Mouse (Mus musculus) cortical plate, adult 2 months (tissue): ENCODE data around the gene Ago3. TPM values are rescaled to one million over a fixed set of nuclear protein-coding genes. Genes with fewer than 3 reads are reported as not detected.

Source experiments
- H3K27ac ChIP-seq: fragments of 200-500 bp; 2 replicates; pipeline ENCODE4 v1.5.1; 2012; ENCODE audit warnings: low read length, control low read depth, inconsistent platforms; ENCODE audit not compliant: insufficient read depth
- H3K4me1 ChIP-seq: fragments of 200-500 bp; 2 replicates; pipeline ENCODE4 v1.6.1; 2011; ENCODE audit warnings: low read length; ENCODE audit not compliant: control insufficient read depth, insufficient read depth
- H3K4me3 ChIP-seq: fragments of 200-500 bp; 2 replicates; pipeline ENCODE4 v1.5.1; 2011; ENCODE audit warnings: mild to moderate bottlenecking, low read length, control low read depth; ENCODE audit not compliant: insufficient read depth
- CTCF ChIP-seq: fragments of 200-500 bp; IDR thresholded peaks from 2 replicates; pipeline ENCODE4 v1.5.1; 2011; ENCODE audit warnings: mild to moderate bottlenecking, control low read depth, low read length; ENCODE audit not compliant: insufficient read depth; ENCODE audit errors: extremely low read depth
- POLR2A ChIP-seq: fragments of 200-500 bp; IDR thresholded peaks from 2 replicates; pipeline ENCODE4 v1.6.1; 2011; ENCODE audit warnings: mild to moderate bottlenecking, low read length, control low read depth; ENCODE audit not compliant: insufficient read depth; ENCODE audit errors: extremely low read depth
- polyA plus RNA-seq: library from polyadenylated mRNA; depleted of rRNA; stranded (reverse); fragments of >200 nt; gene quantifications from 2 replicates; pipeline ENCODE4 v1.2.3, GENCODE M21; 2012; rRNA removed

Gene Ago3
- 11.3 and 11.4 TPM in 2 replicates for polyA plus RNA-seq

- H3K27ac ChIP-seq: peak within 1 kb of the TSS; percentile 71
- H3K4me3 ChIP-seq: peak within 1 kb of the TSS; percentile 75
- TF ChIP-seq POLR2A (peak; percentile 69), CTCF (no peak)
- H3K4me1 ChIP-seq: peaks cover 2% of the 10 kb centered on the region; the same call in 1 of the 2 replicates
Observed at GRCm38 (mm10) chr4:126429347-126430079, at the start of gene Ago3. Gene Ago3, minus strand, starts transcription at chr4:126429556.

- Histone ChIP-seq H3K27ac (no peak overlapping the region), H3K4me1 (0 out of 2 replicates have a peak, but pooled peaks cover 1% of the 10 kb centered on the region), H3K4me3 (no peak overlapping the region)
- TF ChIP-seq POLR2A: no peak
- no peak for TF ChIP-seq CTCF
Observed at GRCm38 (mm10) chr4:126473031-126473430, 43.7 kb upstream of the Ago3 start.

DNA sequence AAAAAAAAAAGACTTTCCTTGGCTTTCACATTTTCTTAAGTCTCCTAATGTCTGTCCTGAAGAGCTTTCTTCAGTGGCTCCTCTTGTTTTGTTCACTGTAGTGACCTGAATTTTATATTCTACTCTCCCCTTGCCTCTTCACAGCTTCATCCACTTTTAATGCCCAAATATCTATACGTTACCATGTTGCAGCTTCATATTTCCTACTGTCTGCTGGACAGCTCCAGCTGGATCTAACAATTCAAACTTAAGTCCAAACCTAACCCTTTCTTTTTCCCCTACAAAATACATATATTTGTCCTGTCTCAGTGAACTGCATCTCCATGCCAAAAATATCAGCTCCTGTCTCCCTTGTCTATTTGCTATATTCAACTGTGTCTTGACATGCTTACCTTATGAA lies 40.0 kb upstream of the Ago3 start:
- TF ChIP-seq POLR2A (no peak), CTCF (no peak)
- H3K27ac ChIP-seq: no peak overlapping the region
- no peak overlapping the region; the same call in 1 of the 2 replicates for H3K4me3 ChIP-seq
- peaks cover 4% of the 10 kb centered on the region for H3K4me1 ChIP-seq

DNA sequence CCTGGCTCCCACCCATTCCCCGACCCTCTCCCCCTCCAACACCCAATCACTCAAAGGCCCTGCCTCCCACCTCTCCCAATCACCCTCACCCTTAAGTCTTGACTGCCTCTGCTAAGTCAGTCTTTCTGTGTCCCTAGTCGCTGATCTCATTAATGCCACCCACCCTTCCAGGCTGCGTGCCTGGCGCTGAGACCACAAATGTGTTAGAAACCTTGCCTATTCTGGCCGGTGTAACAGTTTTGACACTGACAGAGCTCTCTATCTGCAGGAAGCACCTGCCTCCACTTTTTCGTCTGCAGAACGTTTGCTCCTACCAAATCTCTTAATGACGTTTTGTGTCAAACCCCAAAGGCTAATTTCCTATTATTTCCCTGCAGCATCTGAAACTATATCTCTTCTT lies 39.6 kb upstream of the Ago3 start:
- Histone ChIP-seq H3K27ac (no peak overlapping the region), H3K4me1 (peaks cover 4% of the 10 kb centered on the region), H3K4me3 (peak overlapping the region; percentile 91)
- no peak for TF ChIP-seq POLR2A
- TF ChIP-seq CTCF: no peak

DNA sequence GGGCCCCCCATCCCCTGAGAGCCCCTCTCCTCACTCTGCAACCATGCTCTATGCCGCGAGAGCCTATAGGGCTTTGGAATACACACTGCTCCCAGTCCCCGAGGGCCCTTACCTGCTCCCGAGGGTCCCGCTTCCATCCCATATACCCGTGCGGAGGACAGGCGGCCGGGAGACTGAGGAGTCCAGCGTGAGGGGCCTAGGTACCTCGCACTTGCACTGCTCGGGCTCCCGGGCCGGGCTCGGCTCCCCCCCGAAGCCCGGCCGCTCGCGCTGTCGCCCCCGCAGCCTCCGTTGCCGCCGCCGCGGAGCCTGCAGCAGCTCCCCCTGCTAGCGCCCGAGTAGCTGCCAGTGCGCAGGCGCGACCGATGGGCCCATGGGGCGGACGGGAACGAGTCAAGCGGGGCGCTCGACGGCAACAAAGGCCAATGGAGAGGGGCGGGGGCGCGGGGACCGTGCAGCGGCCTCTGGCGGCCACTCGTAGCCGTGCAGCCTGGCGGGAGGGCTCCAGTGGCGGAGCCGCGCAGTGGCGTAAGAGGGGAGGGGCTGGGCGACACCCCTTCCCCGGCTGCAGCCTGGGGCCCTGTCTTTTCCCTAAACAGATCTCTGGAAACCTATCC lies 39.0 kb upstream of the Ago3 start, which contains the start of gene Ago1:
Gene Ago1, minus strand, starts transcription at position 299 of the 617 bp plus-strand sequence.
- Histone ChIP-seq H3K4me1 (peaks cover 4% of the 10 kb centered on the region), H3K4me3 (peak within 1 kb of the TSS; percentile 91), H3K27ac (peak within 1 kb of the TSS; percentile 93)
- peak; percentile 38; the same call in 1 of the 2 replicates for TF ChIP-seq POLR2A
- peak; percentile 53 for TF ChIP-seq CTCF

- H3K4me1 ChIP-seq: peaks cover 3% of the 10 kb centered on the region
- TF ChIP-seq CTCF: no peak
- no peak for TF ChIP-seq POLR2A
- peak overlapping the region; percentile 91 for H3K4me3 ChIP-seq
- peak overlapping the region; percentile 93 for H3K27ac ChIP-seq
Observed at GRCm38 (mm10) chr4:126467721-126468284, 38.4 kb upstream of the Ago3 start.

GRCm38 (mm10) chr4:126466251-126466750 lies 36.9 kb upstream of the Ago3 start:
- TF ChIP-seq POLR2A (no peak), CTCF (no peak)
- Histone ChIP-seq H3K4me3 (no peak overlapping the region), H3K4me1 (peaks cover 3% of the 10 kb centered on the region), H3K27ac (no peak overlapping the region)

DNA sequence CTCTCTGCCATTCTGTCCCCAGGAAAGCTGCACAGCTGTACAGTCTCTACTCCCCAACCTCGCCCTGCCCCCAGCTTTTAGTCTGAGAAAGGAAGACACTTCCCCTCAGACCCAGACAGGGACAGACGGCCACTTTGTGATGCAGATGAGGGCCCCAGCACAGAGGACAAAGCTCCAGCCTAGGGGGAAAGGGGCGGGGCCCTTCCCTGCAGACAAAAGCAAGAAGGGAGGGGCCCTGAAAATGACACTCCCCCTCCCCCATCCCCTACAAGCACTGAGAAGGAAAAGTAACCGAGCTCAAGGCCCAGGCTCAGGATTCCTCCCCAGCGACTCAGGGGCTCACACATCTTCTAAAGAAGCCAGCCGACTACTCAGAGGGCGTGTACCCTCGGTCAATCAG lies 36.5 kb upstream of the Ago3 start:
- Histone ChIP-seq H3K4me1 (peaks cover 3% of the 10 kb centered on the region), H3K27ac (0 out of 2 replicates have a peak overlapping the region, but pooled peaks have one; percentile 32), H3K4me3 (no peak overlapping the region)
- TF ChIP-seq CTCF (no peak), POLR2A (no peak)

DNA sequence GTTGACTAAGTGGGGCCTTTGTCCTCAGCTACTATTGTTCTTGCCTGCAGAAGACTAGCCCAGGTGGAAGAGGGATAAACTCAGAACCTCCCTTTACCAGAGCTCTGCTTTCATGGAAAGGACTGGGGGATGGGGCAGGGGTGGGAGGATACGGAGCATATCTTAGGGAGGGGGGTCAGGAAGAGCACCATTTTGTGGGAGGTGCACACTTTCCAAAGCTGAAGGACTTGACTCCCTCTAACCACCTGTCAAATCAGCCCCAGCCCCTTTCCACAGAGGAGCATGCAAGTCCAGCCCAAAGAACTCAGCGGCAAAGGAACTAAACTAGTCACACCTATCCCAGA lies 35.5 kb upstream of the Ago3 start:
- no peak overlapping the region for H3K4me3 ChIP-seq
- no peak overlapping the region for H3K27ac ChIP-seq
- peaks cover 3% of the 10 kb centered on the region for H3K4me1 ChIP-seq
- TF ChIP-seq POLR2A: no peak
- TF ChIP-seq CTCF: no peak
